Mouse (Mus musculus) forelimb bud, embryonic 11.5 days (tissue): ENCODE results near the gene Mbl1.

Experiments used
- DNase-seq: peaks from one replicate; pipeline ENCODE4 v3.0.0-alpha.2; 2012; ENCODE audit warnings: low read depth, low spot score

The Mbl1 gene

DNA sequence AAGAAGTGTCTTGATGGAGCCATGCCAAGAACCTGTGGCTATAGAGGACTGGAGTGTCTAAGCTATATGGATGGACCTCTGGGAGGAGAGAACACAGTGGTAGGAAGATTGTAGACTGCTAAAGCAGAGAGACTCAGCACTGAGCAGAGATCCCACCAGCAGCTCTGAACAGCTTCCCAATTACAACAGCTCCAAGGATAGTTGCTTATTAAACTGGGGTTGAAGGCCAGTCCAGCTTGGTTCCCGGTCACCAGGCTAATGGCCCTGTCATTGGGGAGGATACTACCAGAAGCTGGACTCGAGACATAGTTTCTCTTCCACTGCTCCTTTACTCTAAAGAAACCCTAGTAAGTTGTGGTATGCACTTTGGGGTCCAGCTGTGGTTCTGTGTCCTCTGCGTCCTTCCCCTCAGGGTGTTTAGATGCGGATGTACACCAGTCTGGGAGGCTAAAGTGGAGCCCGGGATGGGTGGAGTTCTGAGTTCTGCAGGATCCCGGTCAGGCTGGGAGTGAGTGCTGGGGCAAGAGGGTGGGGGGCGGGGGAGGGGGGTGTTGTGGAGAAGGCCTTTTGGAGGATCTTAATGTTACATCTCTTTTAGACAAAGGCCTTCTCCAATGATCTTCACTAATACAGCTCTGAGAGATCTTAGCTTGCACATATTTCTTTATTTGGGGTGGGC lies at the start of gene Mbl1:
Mbl1 (plus strand) TSS at position 239 of the 679 bp plus-strand sequence.
- DNase-seq: no peak

- no peak for DNase-seq
These were observed 49.0 kb upstream of the Mbl1 start for GRCm38 (mm10) chr14:41102269-41102668.

DNA sequence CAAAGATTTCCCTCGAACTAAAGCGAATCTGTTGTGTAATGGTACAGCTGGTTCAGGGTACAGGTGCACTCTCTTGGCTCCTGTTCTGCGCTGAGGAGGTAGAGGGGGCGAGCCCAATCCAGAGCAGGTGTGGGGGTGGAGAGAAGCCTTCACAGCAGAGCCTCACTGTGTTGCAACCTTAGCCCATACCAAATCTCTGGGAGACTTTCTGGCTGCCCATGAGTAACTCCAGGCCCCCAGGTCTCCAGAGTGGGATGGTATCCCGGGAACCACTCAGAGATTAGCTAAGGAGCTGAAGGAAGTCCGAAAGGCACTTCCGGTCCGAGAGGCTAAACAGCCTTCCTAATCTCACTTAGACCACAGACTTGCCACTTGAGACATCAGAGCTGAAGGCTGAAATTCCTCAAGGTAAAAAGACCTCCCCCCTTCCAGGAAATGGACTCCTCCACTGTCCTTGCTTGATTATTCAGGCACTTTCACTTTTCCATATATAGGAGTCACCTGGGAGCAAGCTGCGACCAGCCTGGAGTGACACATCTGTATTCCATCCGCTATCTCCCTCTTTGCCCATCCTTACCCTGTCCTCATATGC lies 46.3 kb upstream of the Mbl1 start, which contains the start of gene Mat1a:
Mat1a (plus strand) TSS at position 183 of the 592 bp plus-strand sequence.
- no peak for DNase-seq

- DNase-seq: no peak
These were observed 40.1 kb upstream of the Mbl1 start for GRCm38 (mm10) chr14:41111031-41111668.

GRCm38 (mm10) chr14:41112944-41113343 lies 38.3 kb upstream of the Mbl1 start:
- DNase-seq: no peak

- DNase-seq: no peak
These were observed 35.0 kb upstream of the Mbl1 start for GRCm38 (mm10) chr14:41116271-41116670.

- DNase-seq: no peak
These were observed 26.6 kb upstream of the Mbl1 start for GRCm38 (mm10) chr14:41124683-41125082.

DNA sequence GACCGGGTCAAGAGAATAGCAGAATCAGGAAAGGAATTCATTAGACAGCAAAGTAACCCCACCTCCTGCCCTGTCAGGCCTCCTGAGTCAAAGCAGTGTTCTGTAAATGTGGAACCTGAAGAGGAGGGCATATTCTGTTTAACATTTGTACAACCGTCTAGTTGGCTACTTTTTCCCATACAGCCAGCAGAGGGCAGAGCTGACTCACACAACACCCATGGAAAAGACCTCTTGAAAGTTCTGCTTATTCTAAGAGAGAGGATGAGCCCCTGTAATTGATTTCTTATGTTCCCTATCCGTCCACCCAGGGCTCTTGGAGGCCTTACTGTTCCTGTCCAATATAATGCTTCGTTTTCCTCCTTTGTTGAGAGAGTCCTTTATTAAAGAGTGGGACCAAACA lies 23.3 kb upstream of the Mbl1 start:
- DNase-seq: peak; percentile 7

GRCm38 (mm10) chr14:41131540-41131939 lies 19.7 kb upstream of the Mbl1 start, which contains the start of gene Sftpa1:
Gene Sftpa1, plus strand, starts transcription at chr14:41131782.
- no peak for DNase-seq

DNA sequence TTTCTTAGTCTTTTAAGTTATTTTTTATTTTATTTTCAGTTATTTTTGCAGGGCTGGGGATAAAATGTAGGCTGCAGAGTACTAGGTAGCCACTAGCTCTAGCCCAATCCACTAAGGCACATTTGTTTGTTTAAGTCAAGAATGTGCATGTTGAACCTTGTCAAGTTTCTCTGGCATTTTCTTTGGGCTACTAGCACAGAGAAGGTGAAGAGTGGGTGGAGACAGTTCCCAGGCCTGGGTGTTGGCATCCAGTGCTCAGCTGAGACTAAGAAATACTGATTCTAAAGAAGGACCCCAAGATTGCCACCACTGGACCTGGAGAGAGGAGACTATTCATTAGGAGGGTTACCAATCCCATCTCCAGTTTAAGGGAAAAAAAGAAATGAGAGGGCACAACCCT lies 14.3 kb upstream of the Mbl1 start:
- DNase-seq: no peak

DNA sequence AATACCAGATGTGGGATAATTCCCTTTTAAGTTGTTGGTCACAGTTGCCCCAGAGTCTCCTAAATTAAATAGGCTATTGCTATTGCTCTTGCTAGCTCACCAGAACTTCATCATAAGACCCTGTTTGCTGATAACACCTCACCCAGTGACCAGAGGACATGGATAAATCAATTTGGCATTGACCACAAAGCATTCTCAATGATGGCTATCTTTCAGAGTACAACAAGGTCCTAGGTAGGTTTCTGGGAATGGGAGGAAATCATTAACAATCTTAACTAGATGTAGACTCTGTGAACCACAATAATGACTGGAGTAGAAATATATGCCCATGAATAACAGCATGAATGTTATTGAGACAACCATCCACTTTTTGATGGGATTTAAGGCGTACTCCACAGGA lies 10.6 kb upstream of the Mbl1 start:
- DNase-seq: no peak

GRCm38 (mm10) chr14:41146035-41146434 lies 5.2 kb upstream of the Mbl1 start:
- no peak for DNase-seq

DNA sequence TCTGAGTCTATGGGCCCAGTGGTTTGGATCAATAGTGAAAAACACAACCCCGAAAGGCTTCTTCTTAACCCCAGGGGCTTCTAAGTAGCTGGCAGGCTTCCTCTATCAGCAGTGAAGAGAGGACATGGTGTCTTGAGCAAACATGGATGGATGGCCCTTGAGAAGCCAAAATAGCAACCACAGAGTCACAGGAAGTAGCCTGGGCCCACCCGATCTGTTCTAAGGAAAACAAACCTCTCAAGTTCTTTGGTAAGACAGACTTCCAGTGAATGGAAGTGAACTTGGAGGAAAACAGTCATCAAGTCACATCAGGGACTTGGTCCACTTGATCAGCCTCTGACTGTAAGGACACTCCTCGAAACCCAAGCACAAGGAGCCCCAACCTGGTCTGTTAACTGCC lies 4.3 kb upstream of the Mbl1 start:
- no peak for DNase-seq

GRCm38 (mm10) chr14:41147356-41147755 lies 3.9 kb upstream of the Mbl1 start:
- no peak for DNase-seq

- no peak for DNase-seq
These were observed 8.8 kb downstream of the Mbl1 start for GRCm38 (mm10) chr14:41160076-41160475.

DNA sequence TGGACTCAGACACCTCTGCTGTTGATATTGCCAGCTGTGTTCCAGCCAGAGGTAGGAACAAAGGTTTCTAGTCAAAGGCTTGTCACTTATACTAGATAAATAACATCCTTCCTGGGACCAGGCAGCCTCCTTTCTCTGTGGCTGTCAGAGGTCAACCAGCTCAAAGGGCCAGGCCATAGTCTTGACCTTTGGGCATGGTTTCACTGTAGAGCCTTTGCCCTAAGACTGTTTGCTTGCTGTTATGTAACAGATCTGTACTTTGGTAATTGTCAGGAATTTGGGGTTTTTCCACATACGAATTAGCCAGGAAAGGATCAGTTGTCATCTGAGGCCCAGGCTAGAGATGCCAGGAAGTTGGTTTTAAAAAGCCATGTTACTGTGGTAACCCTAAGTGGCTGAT lies 9.5 kb downstream of the Mbl1 start:
- DNase-seq: no peak

GRCm38 (mm10) chr14:41162663-41163062 lies 11.4 kb downstream of the Mbl1 start:
- peak; percentile 11 for DNase-seq

GRCm38 (mm10) chr14:41167278-41167677 lies 16.0 kb downstream of the Mbl1 start:
- no peak for DNase-seq

GRCm38 (mm10) chr14:41168567-41168966 lies 17.3 kb downstream of the Mbl1 start:
- no peak for DNase-seq

- no peak for DNase-seq
These were observed 19.3 kb downstream of the Mbl1 start for GRCm38 (mm10) chr14:41170514-41170913.

- DNase-seq: no peak
These were observed 23.5 kb downstream of the Mbl1 start for GRCm38 (mm10) chr14:41174802-41175201.

GRCm38 (mm10) chr14:41185059-41185821 lies 34.0 kb downstream of the Mbl1 start, which contains the start of gene Sftpd:
Gene Sftpd, minus strand, starts transcription at chr14:41185149.
- DNase-seq: no peak
